Mouse (Mus musculus) C3H10T1/2 (cell line): ENCODE measurements around the gene Bsdc1. TPM values are rescaled to one million over a fixed set of nuclear protein-coding genes. Genes with fewer than 3 reads are reported as not detected.

Experiments used
- polyA plus RNA-seq, 2 experiments: library from polyadenylated mRNA; unstranded; fragments of >200 nt; fragmentation: generic; extraction: Trizol; gene quantifications; one replicate each; pipeline ENCODE4 v1.2.1; 2012; ENCODE audit warnings: missing spikeins in 2 of 2

The Bsdc1 gene
- 10 to 100 TPM in 1 of 2 experiments, 1 to 10 TPM in 1; 2.2 to 20.7 TPM for polyA plus RNA-seq

DNA sequence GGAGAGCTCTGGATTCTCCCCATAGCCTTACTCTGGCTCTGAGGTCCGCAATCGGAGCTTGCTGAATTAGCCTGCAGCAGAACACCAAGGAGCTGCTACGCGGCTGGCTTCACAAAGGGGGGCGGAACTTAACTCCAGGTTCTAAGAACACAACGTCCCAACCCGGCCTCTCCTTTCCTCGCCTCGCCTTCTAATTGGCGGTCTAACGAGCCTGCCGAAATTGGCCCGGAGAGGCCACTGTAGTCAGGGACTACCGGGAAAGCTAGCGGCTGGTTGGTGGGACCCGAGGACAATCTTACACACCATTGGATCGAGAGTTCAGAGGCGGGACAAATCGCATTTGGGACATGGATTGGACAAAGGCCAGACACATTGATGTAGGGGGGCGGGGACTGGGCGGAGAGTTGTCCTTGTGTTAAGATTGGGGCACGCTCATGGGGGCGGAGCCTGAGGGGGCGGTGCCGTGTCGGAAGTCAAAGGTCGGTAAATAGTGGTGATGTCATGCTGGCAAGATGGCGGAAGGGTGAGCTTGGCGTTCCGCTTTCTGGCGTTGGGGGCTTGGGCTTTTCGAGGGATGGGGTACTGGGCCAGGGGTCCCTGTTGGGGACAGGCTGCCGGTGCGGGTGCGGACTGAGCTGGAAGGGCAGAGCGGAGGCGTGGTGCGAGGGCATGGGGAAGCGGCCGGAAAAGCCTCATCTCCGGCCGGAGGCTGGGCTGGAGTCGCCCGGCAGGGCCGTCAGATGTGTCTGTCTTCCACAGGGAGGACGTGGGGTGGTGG is at the start of gene Bsdc1:
Gene Bsdc1, plus strand, starts transcription at position 399 of the 778 bp plus-strand sequence.

DNA sequence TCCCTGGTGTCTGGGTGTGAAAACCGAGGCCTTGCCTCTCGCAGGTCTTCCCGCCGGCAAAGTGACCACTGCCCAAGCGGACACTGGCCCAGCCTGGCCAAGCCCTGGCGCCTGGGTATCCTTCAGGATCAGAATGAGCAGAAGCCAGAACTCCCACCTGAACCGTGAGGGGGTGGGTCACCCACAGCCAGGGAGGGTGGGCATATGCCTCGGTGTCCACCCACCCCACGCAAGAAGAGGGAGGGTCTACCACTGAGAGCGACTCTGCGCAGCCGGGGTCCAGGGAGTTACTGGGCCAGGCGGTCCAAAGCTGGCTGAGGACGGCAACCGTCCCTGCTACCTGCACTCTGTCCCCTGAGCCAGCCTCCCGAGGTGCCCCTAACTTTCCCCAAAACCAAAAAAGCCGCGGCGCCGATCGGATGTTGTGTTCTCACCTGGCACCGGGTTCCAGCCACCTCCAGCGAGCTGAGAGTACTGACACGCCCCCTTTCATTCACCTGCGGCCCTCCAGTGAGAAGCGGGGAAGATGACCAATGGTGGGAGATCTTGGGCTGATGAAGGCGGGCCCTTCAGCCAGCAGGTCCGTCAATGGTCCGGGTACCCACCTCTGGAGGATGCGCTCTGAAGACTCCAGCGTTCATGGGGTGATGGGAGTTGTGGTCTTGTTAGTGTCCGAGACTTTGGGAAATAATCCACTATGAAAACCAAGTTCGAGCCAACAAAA is 20.9 kb upstream of the Bsdc1 start, which contains the start of gene Zbtb8b:
Gene Zbtb8b, minus strand, starts transcription at position 514 of the 724 bp plus-strand sequence.

GRCm38 (mm10) chr4:129490972-129491880 is 29.8 kb downstream of the Bsdc1 start, which contains the start of the genes Tssk3 and Fam229a:
TSS of gene Tssk3 (minus strand) at chr4:129491022.
TSS of gene Fam229a (plus strand) at chr4:129491190.

DNA sequence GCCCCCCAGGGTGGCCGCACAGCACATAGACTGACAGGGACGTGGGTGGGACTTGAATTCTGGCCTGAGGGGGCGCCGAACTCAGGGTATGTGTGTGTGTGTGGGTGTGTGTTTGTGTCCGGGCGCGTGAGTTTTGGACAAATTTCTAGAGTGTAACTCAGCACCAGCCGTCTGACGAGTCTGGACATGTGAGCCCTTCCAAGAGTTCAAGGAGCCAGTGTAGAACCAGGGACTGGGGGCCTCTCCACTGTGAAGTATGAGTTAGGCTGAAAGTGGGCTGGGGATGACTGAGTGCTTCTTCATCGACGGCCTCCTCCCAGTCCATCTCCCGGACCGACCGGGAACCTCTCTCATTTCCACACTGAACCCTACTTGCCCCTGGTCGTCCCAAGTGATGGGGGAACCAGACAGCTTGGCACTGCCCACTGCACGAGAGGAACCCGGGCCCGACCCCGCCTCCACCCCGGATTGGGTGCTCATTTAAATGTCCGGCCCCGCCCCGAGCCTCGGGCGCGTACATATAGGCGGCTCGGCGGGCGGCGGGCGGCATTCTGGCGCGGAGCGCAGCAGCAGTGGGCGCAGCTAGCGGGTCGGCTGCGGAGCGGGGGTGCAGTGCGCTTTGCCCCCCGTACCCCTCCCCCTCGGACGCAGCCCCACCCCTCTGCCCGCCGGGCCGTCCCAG is 51.8 kb downstream of the Bsdc1 start, which contains the start of gene Marcksl1:
Gene Marcksl1, plus strand, starts transcription at position 496 of the 682 bp plus-strand sequence.

Other genes starting within 250 kb of the Bsdc1 start
- gene C77080, start 200.2 kb upstream of the Bsdc1 start, polyA plus RNA-seq = 10 to 100 TPM in 1 of 2 experiments, 1 to 10 TPM in 1; 7.0 to 19.9 TPM
- 1 to 10 TPM in 1 of 2 experiments, under 1 TPM in 1; 0.04 to 1.4 TPM for gene Sync, start 174.0 kb upstream of the Bsdc1 start, polyA plus RNA-seq
- 100 to 1,000 TPM in 1 of 2 experiments, 10 to 100 TPM in 1; 91.9 to 133 TPM for gene Rbbp4, start 126.2 kb upstream of the Bsdc1 start, polyA plus RNA-seq
- 10 to 100 TPM in 1 of 2 experiments, 1 to 10 TPM in 1; 2.4 to 26.0 TPM for gene Zbtb8os, start 125.9 kb upstream of the Bsdc1 start, polyA plus RNA-seq
- 1 to 10 TPM; 1.4 to 8.8 TPM for gene Zbtb8a, start 83.5 kb upstream of the Bsdc1 start, polyA plus RNA-seq
- gene Zbtb8b, start 20.7 kb upstream of the Bsdc1 start, polyA plus RNA-seq = under 1 TPM in 1 of 2 experiments, not detected in 1; 0.01 TPM
- gene Tssk3, start 29.4 kb downstream of the Bsdc1 start, polyA plus RNA-seq = not detected
- gene Fam229a, start 29.6 kb downstream of the Bsdc1 start, polyA plus RNA-seq = under 1 TPM in 1 of 2 experiments, not detected in 1; 0.09 TPM
- 100 to 1,000 TPM in 1 of 2 experiments, 10 to 100 TPM in 1; 57.5 to 148 TPM for gene Marcksl1, start 52.0 kb downstream of the Bsdc1 start, polyA plus RNA-seq
- 10 to 100 TPM; 10.4 to 97.9 TPM for gene Hdac1, start 81.1 kb downstream of the Bsdc1 start, polyA plus RNA-seq
- gene Lck, start 112.1 kb downstream of the Bsdc1 start, polyA plus RNA-seq = under 1 TPM; 0.12 to 0.33 TPM
- gene Fam167b, start 117.0 kb downstream of the Bsdc1 start, polyA plus RNA-seq = under 1 TPM in 1 of 2 experiments, not detected in 1; 0.12 TPM
- 100 to 1,000 TPM; 267 to 601 TPM for gene Eif3i, start 139.1 kb downstream of the Bsdc1 start, polyA plus RNA-seq
- gene Tmem234, start 139.1 kb downstream of the Bsdc1 start, polyA plus RNA-seq = 100 to 1,000 TPM; 192 to 203 TPM
- gene Dcdc2b, start 152.7 kb downstream of the Bsdc1 start, polyA plus RNA-seq = under 1 TPM; 0.27 to 0.48 TPM
- gene Iqcc, start 157.5 kb downstream of the Bsdc1 start, polyA plus RNA-seq = 10 to 100 TPM in 1 of 2 experiments, 1 to 10 TPM in 1; 6.8 to 27.3 TPM
- gene Ccdc28b, start 162.4 kb downstream of the Bsdc1 start, polyA plus RNA-seq = 10 to 100 TPM in 1 of 2 experiments, 1 to 10 TPM in 1; 8.4 to 46.3 TPM
- 10 to 100 TPM in 1 of 2 experiments, 1 to 10 TPM in 1; 9.4 to 25.1 TPM for gene Txlna, start 179.5 kb downstream of the Bsdc1 start, polyA plus RNA-seq
- gene Kpna6, start 211.2 kb downstream of the Bsdc1 start, polyA plus RNA-seq = 10 to 100 TPM in 1 of 2 experiments, 1 to 10 TPM in 1; 5.5 to 16.3 TPM
- gene Tmem39b, start 235.3 kb downstream of the Bsdc1 start, polyA plus RNA-seq = 10 to 100 TPM; 12.8 to 14.4 TPM